Mouse (Mus musculus) layer of hippocampus, postnatal 10 days (tissue): ENCODE data around the gene Rgl3. TPM values are rescaled to one million over a fixed set of nuclear protein-coding genes. Genes with fewer than 3 reads are reported as not detected.

ENCODE experiments used
- DNase-seq, 2 experiments: peaks; one replicate each; pipeline ENCODE4 v3.0.0; 2021; ENCODE audit warnings: low spot score in 2 of 2
- long read RNA-seq: library from polyadenylated mRNA; stranded (forward); transcript quantifications from one replicate; pipeline ENCODE4 v2.0.0, GENCODE M21; 2023
- total RNA-seq, 2 experiments: library from RNA; stranded (reverse); gene quantifications; 2 replicates each; pipeline ENCODE4 v1.2.3; 2021

Rgl3 gene
- 1 to 10 TPM; 1.4 to 2.2 TPM for total RNA-seq
- long read RNA-seq, partial matches to known transcripts = 0 of 1 reads
- long read RNA-seq, other reads (novel, unspliced or antisense) = 1 of 1 reads

DNA sequence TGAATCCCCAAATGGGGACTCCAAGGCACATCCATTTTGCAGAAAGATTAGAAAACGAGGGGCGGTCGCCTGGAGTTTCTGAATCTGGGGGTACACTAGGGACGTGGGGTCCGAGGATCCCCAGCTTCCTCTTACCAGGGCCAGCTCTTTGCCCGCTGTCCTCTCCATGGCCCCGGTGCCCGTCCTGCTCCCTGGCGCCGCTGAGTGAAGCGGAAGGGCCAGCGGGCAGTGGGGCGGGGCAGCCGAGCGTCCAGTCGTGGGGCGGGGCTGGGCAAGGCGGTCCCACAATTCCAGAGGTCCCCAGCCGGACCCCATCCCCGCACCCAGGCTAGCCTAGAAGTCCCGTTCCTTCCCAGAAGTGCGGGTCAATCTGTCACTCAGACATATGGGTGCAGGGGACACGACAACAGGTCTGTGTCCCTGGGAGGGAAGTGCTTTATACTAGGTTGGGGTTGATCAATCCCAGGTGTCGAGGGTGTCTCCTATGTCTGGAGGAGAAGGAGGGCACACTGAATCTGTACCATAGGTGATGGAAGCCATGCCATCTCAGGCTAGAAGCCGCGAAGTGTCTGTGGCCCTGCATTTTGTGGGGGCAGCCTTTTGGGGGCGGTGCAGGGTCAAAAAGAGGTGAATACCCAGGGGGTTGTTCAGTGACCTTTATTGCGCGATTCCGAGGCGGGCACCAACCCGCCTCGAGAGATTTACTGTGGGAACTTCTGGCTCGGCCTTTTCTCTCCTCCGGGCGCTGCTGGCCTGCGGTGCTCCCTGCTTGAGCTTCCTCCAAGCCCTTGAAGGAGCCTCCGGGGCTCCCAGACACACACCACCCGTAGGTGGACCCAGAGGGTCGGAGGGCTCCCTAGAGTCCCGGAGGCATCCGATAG lies at the start of gene Rgl3:
Gene Rgl3, minus strand, starts transcription at position 217 of the 881 bp plus-strand sequence.
- DNase-seq = no peak

DNA sequence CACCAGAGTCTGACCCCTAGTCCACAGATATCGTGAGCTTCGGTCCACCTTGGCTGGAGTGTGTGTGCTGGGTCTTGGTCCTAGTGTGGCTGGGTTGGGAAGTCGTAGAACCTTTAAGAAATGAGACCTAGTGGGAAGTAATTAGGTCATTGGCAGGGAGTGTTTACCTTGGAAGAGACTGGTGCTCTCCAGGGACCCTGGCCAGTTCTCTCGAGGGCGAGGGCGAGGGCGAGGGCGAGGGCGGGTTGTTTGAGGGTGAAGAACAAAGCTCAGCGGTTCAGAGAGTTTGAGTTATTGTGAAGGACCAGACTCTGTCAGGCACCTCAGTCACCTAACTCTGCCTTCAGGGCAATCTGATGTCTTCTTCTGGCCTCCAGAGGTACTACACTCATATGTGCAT lies 48.6 kb upstream of the Rgl3 start:
- DNase-seq = no peak

DNA sequence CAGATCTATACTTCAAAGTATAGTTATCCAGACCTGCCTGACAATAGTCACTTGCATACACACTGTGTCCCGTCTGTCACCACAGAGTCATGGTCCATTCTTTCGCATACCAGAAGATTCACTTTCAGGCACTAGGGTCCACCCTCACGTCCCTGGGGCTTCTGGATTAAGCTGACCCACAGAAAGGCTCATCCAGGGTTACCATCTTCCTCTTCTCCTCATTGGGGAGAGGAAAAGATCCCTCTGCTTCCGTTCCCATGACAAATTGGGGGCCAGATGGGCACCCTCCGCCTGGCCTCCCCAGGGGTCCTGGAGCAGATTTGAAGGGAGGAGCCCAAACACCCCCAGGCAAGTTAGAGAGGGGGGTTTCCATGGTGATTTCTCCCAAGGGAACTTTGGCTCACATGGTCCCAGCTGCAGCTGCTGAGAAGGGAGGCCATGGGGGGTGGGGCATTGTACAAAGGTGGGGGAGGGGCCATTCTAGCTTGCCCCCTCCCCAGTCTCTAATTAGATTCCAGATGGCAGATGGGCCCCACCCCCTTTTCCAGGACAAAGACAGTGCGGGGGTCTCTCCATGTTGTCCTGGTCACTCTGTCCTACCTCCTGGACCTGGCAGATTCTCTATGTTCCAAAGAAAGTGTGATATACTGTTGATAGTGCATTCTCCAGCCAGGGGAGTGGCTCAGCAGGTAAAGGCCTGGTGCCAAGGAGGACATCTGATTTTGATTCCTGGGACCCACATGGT lies 46.2 kb upstream of the Rgl3 start:
- no peak for DNase-seq

- no peak for DNase-seq
These were observed 41.1 kb upstream of the Rgl3 start for GRCm38 (mm10) chr9:22030386-22030785.

DNA sequence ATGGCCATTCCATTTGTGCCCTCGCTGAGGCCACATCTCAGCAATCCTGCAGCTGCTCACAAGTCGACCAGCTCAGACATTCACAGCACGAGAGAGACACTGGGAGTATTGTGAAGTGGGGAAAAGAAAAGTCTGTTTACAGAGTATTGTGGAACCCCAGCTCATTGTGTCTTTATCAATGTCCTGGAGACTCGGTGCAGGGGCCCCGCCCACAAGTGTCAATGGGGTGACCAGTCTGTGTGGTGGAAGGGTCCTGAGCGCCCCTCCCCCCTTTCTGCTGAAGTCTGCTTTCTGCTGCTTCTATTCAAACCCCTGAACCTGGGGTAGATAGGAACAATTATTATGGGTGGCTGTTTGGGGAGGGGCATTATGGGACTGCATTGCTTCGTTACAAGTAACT lies 39.2 kb upstream of the Rgl3 start:
- no peak for DNase-seq

- no peak for DNase-seq
These were observed 35.3 kb upstream of the Rgl3 start for GRCm38 (mm10) chr9:22024592-22024991.

DNA sequence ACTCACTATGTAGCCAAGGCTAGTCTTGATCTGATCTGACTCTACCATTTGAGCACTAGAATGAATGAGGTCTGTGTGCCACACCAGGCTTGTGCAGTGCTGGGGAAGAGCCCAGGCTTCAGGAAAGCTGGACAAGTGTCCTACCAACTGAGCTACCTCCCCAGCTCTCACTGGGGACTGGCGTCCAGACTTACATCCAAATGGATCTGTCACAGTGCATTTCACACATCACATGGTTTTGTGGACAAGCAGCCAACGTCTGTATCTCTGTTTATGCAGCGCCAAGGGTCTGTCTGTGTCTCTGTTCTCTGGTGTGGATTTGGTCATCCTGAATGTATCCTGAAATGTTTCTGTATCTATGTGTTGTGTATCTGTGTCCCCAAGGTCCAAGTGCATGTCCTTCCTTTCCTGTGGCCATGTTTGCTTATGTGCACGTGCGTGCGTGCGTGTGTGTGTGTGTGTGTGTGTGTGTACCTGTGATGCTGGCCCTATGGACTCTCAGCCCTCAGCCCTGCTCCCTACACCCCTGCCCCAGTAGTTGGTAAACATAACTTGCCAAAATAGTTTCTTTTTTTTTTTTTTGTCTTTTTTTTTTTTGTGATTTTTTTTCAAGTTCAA lies 28.1 kb upstream of the Rgl3 start:
- DNase-seq = no peak

GRCm38 (mm10) chr9:22016245-22016644 lies 27.0 kb upstream of the Rgl3 start:
- no peak for DNase-seq

DNA sequence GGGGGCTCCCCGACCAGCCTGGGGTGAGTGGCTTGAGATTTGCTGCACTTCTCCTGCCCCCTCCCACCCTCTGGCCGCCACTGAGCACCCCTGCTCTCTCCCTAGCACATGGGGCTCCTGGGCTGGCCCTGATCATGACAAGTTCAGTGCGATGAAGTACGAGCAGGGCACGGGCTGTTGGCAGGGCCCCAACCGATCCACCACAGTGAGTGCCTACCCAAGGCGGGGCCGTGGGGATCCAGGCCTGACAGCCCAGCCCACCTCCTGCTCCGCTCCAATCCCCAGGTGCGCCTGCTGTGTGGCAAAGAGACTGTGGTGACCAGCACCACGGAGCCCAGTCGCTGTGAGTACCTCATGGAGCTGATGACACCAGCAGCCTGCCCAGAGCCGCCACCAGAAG lies 23.5 kb upstream of the Rgl3 start:
- no peak for DNase-seq

- DNase-seq = no peak
These were observed 21.8 kb upstream of the Rgl3 start for GRCm38 (mm10) chr9:22011055-22011454.

DNA sequence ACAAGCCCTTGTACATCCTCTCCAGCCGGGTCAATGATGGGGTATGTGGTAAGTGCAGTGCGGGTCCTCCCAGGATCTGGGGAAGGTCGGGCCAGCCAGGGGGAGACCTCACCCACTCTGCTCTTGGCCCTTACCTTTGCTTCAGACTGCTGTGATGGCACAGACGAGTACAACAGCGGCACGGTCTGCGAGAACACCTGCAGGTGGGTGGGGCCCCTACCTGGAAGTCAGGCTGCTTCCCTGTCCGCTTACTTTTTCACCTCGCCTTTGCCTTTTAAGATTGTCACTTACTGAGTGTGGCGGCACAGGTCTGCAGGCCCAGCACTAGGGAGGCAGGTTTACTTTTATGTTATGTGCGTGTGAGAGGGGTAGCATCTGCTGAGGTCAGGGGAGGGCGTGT lies 15.3 kb upstream of the Rgl3 start:
- no peak for DNase-seq

GRCm38 (mm10) chr9:22003163-22003554 lies 13.9 kb upstream of the Rgl3 start:
- DNase-seq = no peak

GRCm38 (mm10) chr9:22002194-22003162 lies 13.2 kb upstream of the Rgl3 start, which contains the start of the genes Ccdc151 and Prkcsh:
TSS of gene Ccdc151 (minus strand) at chr9:22002634.
TSS of gene Prkcsh (plus strand) at chr9:22002806.
- DNase-seq = peak; percentile 98 to 99

- no peak for DNase-seq
These were observed 12.4 kb upstream of the Rgl3 start for GRCm38 (mm10) chr9:22001633-22002032.

GRCm38 (mm10) chr9:22000296-22000695 lies 11.1 kb upstream of the Rgl3 start:
- DNase-seq = no peak

DNA sequence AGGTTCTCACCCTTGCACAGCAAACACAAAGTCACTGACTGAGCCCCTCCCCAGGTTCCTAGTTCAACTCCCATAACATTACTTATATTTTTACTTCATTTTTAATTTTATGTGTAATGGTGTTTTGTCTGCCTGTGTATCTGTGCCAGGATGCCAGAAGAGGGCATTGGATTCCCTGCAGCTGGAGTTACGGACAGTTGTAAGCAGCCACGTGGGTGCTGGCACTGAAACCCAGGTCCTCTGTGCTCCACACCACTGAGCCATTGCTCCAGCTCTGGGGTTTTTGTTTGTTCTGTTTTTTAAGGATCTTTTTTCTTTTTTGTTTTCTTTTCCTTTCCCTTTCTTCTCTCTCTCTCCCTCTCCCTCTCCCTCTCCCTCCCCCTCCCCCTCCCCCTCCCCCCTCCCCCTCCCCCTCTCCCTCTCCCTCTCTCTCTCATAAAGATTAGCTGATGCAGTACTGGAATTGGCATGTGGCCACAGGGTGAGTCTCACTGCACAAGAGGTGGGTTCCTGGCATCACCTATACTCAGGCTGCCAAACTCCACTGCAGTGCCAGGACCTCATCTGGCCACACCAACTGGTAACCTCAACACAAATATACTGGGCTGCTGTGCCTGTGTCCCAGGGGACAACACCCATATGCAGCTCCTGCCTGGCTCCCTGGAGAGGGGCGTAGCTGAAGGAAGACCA lies 7.1 kb upstream of the Rgl3 start:
- no peak for DNase-seq

GRCm38 (mm10) chr9:21992227-21992626 lies 3.0 kb upstream of the Rgl3 start:
- no peak for DNase-seq

- no peak for DNase-seq
These were observed 685 bp downstream of the Rgl3 start for GRCm38 (mm10) chr9:21988421-21989101.

GRCm38 (mm10) chr9:21987592-21988342 lies 1.5 kb downstream of the Rgl3 start:
- DNase-seq = no peak
